ENCODE assay signal across 22 mouse cellular contexts in the genomic region with DNA sequence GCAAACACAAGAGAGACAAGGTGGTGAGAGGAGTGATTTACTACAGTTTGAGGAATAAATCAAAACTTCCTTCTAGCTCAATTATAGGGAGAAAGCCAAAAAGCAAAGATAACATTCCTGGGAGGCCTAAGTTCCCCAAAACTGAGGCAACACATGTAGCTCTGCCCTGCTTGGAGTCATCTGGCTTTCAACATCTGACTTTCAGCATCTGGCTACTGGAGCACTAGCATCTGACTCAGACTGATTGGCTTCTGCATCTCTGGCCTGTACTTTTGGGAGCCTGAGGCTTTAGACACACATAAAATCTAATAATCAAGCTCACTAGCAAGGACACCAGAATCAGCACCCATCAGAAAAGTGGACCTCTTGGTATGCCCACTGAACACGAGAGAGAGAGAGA.
"Had no signal": no experiment of that assay in that cellular context is flagged by ENCODE, and none has a peak within 500 bp of the region (broad histone marks: within the 10 kb centered on the region; RNA-seq: fewer than 3 reads in every experiment).

No protein-coding gene starts in this region.

- H3K4me1 ChIP-seq: liver, embryonic 12.5 days; liver, embryonic 15.5 days; neural tube, embryonic 12.5 days; stomach, embryonic 15.5 days had no signal

- H3K36me3 ChIP-seq: kidney, embryonic 15.5 days; limb, embryonic 10.5 days; limb, embryonic 13.5 days; liver, embryonic 12.5 days; liver, embryonic 15.5 days; lung, embryonic 15.5 days; midbrain, embryonic 12.5 days; midbrain, embryonic 15.5 days; neural tube, embryonic 12.5 days; neural tube, embryonic 15.5 days; stomach, embryonic 15.5 days had no signal

- H3K4me3 ChIP-seq: kidney, embryonic 15.5 days; limb, embryonic 10.5 days; limb, embryonic 13.5 days; liver, embryonic 12.5 days; liver, embryonic 15.5 days; lung, embryonic 15.5 days; midbrain, embryonic 12.5 days; midbrain, embryonic 15.5 days; neural tube, embryonic 12.5 days; neural tube, embryonic 15.5 days; stomach, embryonic 15.5 days had no signal

- H3K4me2 ChIP-seq: kidney, embryonic 15.5 days; limb, embryonic 13.5 days; liver, embryonic 12.5 days; liver, embryonic 15.5 days; lung, embryonic 15.5 days; midbrain, embryonic 12.5 days; midbrain, embryonic 15.5 days; neural tube, embryonic 12.5 days; neural tube, embryonic 15.5 days; stomach, embryonic 15.5 days had no signal

- DNase-seq: kidney, postnatal 10 days; kidney, postnatal 36 days; liver; lung, adult 18-20 months; lung, postnatal 14 days; right cerebral cortex, adult 18-20 months; right cerebral cortex, postnatal 14 days; right cerebral cortex, postnatal 4 days; spleen, adult 18-20 months; thymus, postnatal 25 days had no signal

- ATAC-seq: liver, embryonic 12.5 days; midbrain, embryonic 15.5 days had no signal

- H3K9me3 ChIP-seq: kidney, embryonic 15.5 days; limb, embryonic 10.5 days; limb, embryonic 13.5 days; liver, embryonic 12.5 days; liver, embryonic 15.5 days; lung, embryonic 15.5 days; midbrain, embryonic 12.5 days; midbrain, embryonic 15.5 days; neural tube, embryonic 12.5 days; neural tube, embryonic 15.5 days; stomach, embryonic 15.5 days had no signal

- H3K27ac ChIP-seq: kidney, embryonic 15.5 days; limb, embryonic 10.5 days; limb, embryonic 13.5 days; liver, embryonic 12.5 days; liver, embryonic 15.5 days; lung, embryonic 15.5 days; macrophage; midbrain, embryonic 12.5 days; midbrain, embryonic 15.5 days; neural tube, embryonic 12.5 days; neural tube, embryonic 15.5 days; stomach, embryonic 15.5 days had no signal

- H3K9ac ChIP-seq: kidney, embryonic 15.5 days; limb, embryonic 13.5 days; liver, embryonic 12.5 days; liver, embryonic 15.5 days; lung, embryonic 15.5 days; midbrain, embryonic 12.5 days; midbrain, embryonic 15.5 days; neural tube, embryonic 12.5 days; neural tube, embryonic 15.5 days; stomach, embryonic 15.5 days had no signal
